9 mouse cellular contexts compared by ENCODE assay signal in the genomic region with DNA sequence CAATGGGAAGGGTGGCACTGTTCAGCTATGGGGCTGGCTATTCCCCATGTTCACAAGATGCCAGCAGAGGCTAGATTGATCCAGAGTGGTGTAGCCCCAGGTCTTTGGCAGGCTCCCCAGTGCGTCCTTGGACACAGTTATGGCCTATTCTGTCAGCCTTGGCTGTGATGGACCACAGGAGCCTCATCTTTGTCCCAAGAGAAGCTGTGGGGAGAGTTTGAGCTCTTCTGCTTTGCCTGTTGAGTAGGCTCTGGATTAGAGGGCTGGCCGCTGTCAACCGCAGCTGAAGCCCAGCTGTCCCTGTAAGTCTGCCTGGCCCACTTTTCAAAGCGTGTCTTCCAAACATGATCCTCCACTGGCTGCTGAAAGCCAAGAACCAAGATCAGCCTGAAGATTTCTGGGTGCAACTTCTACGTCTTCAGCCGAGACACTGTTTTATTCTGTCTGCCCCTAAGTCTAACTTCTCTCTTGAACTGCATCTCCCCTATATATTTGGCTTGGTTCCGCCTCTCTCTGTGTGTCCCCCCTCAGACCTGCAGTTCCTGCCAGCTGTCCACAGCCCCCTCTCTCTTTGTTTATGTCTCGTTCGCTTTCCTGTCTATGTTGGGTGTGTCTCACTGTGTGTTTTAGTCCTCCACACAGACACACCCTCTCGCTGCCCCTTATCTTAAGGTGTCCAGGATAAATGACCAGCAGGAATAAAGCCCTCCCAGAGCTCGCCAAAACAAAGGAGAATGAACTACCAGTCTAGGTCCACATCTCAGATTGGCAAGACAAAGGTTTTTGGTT. TPM values are rescaled to one million over a fixed set of nuclear protein-coding genes. Genes with fewer than 3 reads are reported as not detected.
DNase-seq lines count a peak whose midpoint lies in the region; ATAC-seq and TF ChIP-seq lines count a peak whose summit lies in the region.
"Had no signal": no experiment of that assay in that cellular context is flagged by ENCODE, and none has a peak within 500 bp of the region (broad histone marks: within the 10 kb centered on the region; RNA-seq: fewer than 3 reads in every experiment).

No protein-coding gene starts in this region.

- no peak for DNase-seq in kidney, adult 2 months
- peak; percentile 61 to 67 for DNase-seq in heart, postnatal 10 days
- DNase-seq in lung, postnatal 0 days (ENCODE audit: low spot score) = peak; percentile 57
- no peak for DNase-seq in cerebellum, postnatal 25 days
- DNase-seq in left cerebral cortex, postnatal 14 days (ENCODE audit: low spot score in 2 of 2) = no peak

- 0 out of 2 replicates have a peak, but pooled peaks cover 6% of the 10 kb centered on the region for H3K4me1 ChIP-seq in kidney, embryonic 16.5 days (ENCODE audit: insufficient read depth, low read length)
- H3K4me1 ChIP-seq in kidney, adult 2 months (ENCODE audit: control insufficient read depth, insufficient read depth, low read length) = no peaks in the 10 kb centered on the region
- peaks cover 26% of the 10 kb centered on the region for H3K4me1 ChIP-seq in embryonic facial prominence, embryonic 15.5 days
- H3K4me1 ChIP-seq in lung, postnatal 0 days (ENCODE audit: insufficient read depth, low read depth, low read length) = peaks cover 11% of the 10 kb centered on the region; the same call in 1 of the 2 replicates
- H3K4me1 ChIP-seq: forebrain, embryonic 12.5 days had no signal

- TF ChIP-seq CTCF in kidney, adult 2 months (conservative IDR thresholded peaks at IDR 0.05; ENCODE audit: insufficient read depth, insufficient read length, low read depth, low read length) = no peak
- TF ChIP-seq CTCF in lung, postnatal 0 days (IDR thresholded peaks at IDR 0.05) = 0 out of 2 replicates have a peak, but pooled peaks have one; percentile 3

- no peak for TF ChIP-seq POLR2A in kidney, adult 2 months (IDR thresholded peaks at IDR 0.05; ENCODE audit: low read depth, low read length)

- ATAC-seq in kidney, embryonic 16.5 days (ENCODE audit: low FRiP score, low TSS enrichment) = peak; percentile 12; the same call in 1 of the 2 replicates
- peak; percentile 67 for ATAC-seq in embryonic facial prominence, embryonic 15.5 days (ENCODE audit: insufficient number of reproducible peaks, low FRiP score, low TSS enrichment, low read depth)
- peak; percentile 81 for ATAC-seq in lung, postnatal 0 days
- ATAC-seq in megakaryocyte, adult 5-6 weeks (ENCODE audit: poor library complexity, severe bottlenecking) = no peak

- no peak overlapping the region for H3K4me2 ChIP-seq in kidney, embryonic 16.5 days (replicated peaks; ENCODE audit: low read depth, low read length)
- no peak overlapping the region for H3K4me2 ChIP-seq in embryonic facial prominence, embryonic 15.5 days (replicated peaks)
- H3K4me2 ChIP-seq in lung, postnatal 0 days (replicated peaks; ENCODE audit: low read depth, low read length) = no peak overlapping the region
- H3K4me2 ChIP-seq: forebrain, embryonic 12.5 days had no signal

- peak overlapping the region; percentile 0; the same call in 1 of the 2 replicates for H3K27ac ChIP-seq in kidney, embryonic 16.5 days (ENCODE audit: low read length)
- no peak overlapping the region for H3K27ac ChIP-seq in kidney, adult 2 months (ENCODE audit: insufficient read depth, low read depth, low read length)
- H3K27ac ChIP-seq in embryonic facial prominence, embryonic 15.5 days (replicated peaks) = peak overlapping the region; percentile 58
- H3K27ac ChIP-seq in lung, postnatal 0 days (ENCODE audit: low read length) = peak overlapping the region; percentile 52
- H3K27ac ChIP-seq: forebrain, embryonic 12.5 days had no signal

- intact Hi-C loops in heart, postnatal 10 days (cut with DNase I) = no loop called here
- intact Hi-C loops in left cerebral cortex, postnatal 14 days (cut with DNase I) = no loop called here

- H3K4me3 ChIP-seq in kidney, embryonic 16.5 days (ENCODE audit: low read length) = no peak overlapping the region
- no peak overlapping the region for H3K4me3 ChIP-seq in kidney, adult 2 months (ENCODE audit: insufficient read depth, low read depth, low read length)
- H3K4me3 ChIP-seq in embryonic facial prominence, embryonic 15.5 days (replicated peaks) = no peak overlapping the region
- H3K4me3 ChIP-seq in lung, postnatal 0 days (ENCODE audit: low read depth, low read length) = no peak overlapping the region
- H3K4me3 ChIP-seq: forebrain, embryonic 12.5 days had no signal

- H3K27me3 ChIP-seq in kidney, embryonic 16.5 days (ENCODE audit: insufficient read depth, low read length) = no peaks in the 10 kb centered on the region
- H3K27me3 ChIP-seq in kidney, adult 2 months (replicated peaks; ENCODE audit: control insufficient read depth, insufficient read depth, low read length) = no peaks in the 10 kb centered on the region
- no peaks in the 10 kb centered on the region for H3K27me3 ChIP-seq in embryonic facial prominence, embryonic 15.5 days
- no peaks in the 10 kb centered on the region for H3K27me3 ChIP-seq in lung, postnatal 0 days (replicated peaks; ENCODE audit: insufficient read depth, low read length)
- H3K27me3 ChIP-seq: forebrain, embryonic 12.5 days had no signal

- H3K9me3 ChIP-seq in kidney, embryonic 16.5 days (ENCODE audit: low read length) = no peaks in the 10 kb centered on the region
- no peaks in the 10 kb centered on the region for H3K9me3 ChIP-seq in embryonic facial prominence, embryonic 15.5 days (replicated peaks)
- no peaks in the 10 kb centered on the region for H3K9me3 ChIP-seq in lung, postnatal 0 days (ENCODE audit: low read length)
- H3K9me3 ChIP-seq: forebrain, embryonic 12.5 days had no signal

- TF ChIP-seq EP300 in lung, postnatal 0 days (IDR thresholded peaks at IDR 0.05) = peak; percentile 68

- H3K36me3 ChIP-seq in kidney, embryonic 16.5 days (ENCODE audit: insufficient read depth, low read length) = no peaks in the 10 kb centered on the region
- H3K36me3 ChIP-seq in kidney, adult 2 months (ENCODE audit: control insufficient read depth, insufficient read depth, low read length) = no peaks in the 10 kb centered on the region
- no peaks in the 10 kb centered on the region for H3K36me3 ChIP-seq in embryonic facial prominence, embryonic 15.5 days
- no peaks in the 10 kb centered on the region for H3K36me3 ChIP-seq in lung, postnatal 0 days (ENCODE audit: insufficient read depth, low read length)
- H3K36me3 ChIP-seq: forebrain, embryonic 12.5 days had no signal

- H3K9ac ChIP-seq in kidney, embryonic 16.5 days (replicated peaks; ENCODE audit: low read length) = no peak overlapping the region
- H3K9ac ChIP-seq in embryonic facial prominence, embryonic 15.5 days = no peak overlapping the region
- no peak overlapping the region for H3K9ac ChIP-seq in lung, postnatal 0 days (replicated peaks; ENCODE audit: low read depth)
- H3K9ac ChIP-seq: forebrain, embryonic 12.5 days had no signal

- WGBS in kidney, embryonic 16.5 days = 74% methylated on average over 11 of the region's 11 CpGs
- WGBS in kidney, adult 2 months = 78% methylated on average over 11 of the region's 11 CpGs
- 62% methylated on average over 11 of the region's 11 CpGs for WGBS in embryonic facial prominence, embryonic 15.5 days
- WGBS in lung, postnatal 0 days = 44% methylated on average over 11 of the region's 11 CpGs

RNA-seq across cellular contexts. Expression of a gene that starts 56.7 kb away (rescaled TPM):
- polyA plus RNA-seq in kidney, embryonic 16.5 days (2015; fragmentation: Nextera tagmentation; extraction: Ambion mirVana) = 25.5 and 32.1 TPM in 2 replicates
- polyA plus RNA-seq in kidney, adult 2 months (2012; rRNA removed) = 20.4 and 24.6 TPM in 2 replicates
- polyA plus RNA-seq in embryonic facial prominence, embryonic 15.5 days (2015; fragmentation: Nextera tagmentation; extraction: Ambion mirVana) = 30.8 and 32.1 TPM in 2 replicates
- total RNA-seq in heart, postnatal 10 days (2021) = 10 to 100 TPM; 39.5 to 41.6 TPM
- 12.7 and 19.3 TPM in 2 replicates for polyA plus RNA-seq in lung, postnatal 0 days (2015; fragmentation: Nextera tagmentation; extraction: Ambion mirVana)
- 22.4 TPM in 2 replicates for total RNA-seq in megakaryocyte, adult 5-6 weeks (2015)
- total RNA-seq in megakaryocyte, adult 5-6 weeks (2017) = 45.2 and 48.1 TPM in 2 replicates
- 100 to 1,000 TPM; 148 to 158 TPM for total RNA-seq in left cerebral cortex, postnatal 14 days (2021)

Comparison
In these comparisons a context has a peak if more than half of its experiments do, and no peak if none do; other contexts are left out.
1. DNase-seq: peak in heart, postnatal 10 days (2 of 2) and lung, postnatal 0 days (single experiment); none in kidney, adult 2 months (single experiment), cerebellum, postnatal 25 days (0 of 2) and left cerebral cortex, postnatal 14 days (0 of 2).